Mouse (Mus musculus): ENCODE measurements around the gene Tas1r2. TPM values are rescaled to one million over a fixed set of nuclear protein-coding genes. Genes with fewer than 3 reads are reported as not detected.

The Tas1r2 gene
- polyA plus RNA-seq, 1 experiment, result 0.06 TPM

GRCm38 (mm10) chr4:139637847-139638246, 15.5 kb upstream of the Tas1r2 start:
- no peak for DNase-seq (ENCODE audit: extremely low spot score in 1 of 2, low spot score in 1 of 2)

- DNase-seq (ENCODE audit: extremely low spot score in 1 of 2, low spot score in 1 of 2), result no peak
Measured at GRCm38 (mm10) chr4:139638356-139638755, 15.0 kb upstream of the Tas1r2 start.

- DNase-seq (ENCODE audit: extremely low spot score in 1 of 2, low spot score in 1 of 2), result no peak
Measured at GRCm38 (mm10) chr4:139639801-139640200, 13.5 kb upstream of the Tas1r2 start.

GRCm38 (mm10) chr4:139640333-139640732, 13.0 kb upstream of the Tas1r2 start:
- no peak for DNase-seq (ENCODE audit: extremely low spot score in 1 of 2, low spot score in 1 of 2)

GRCm38 (mm10) chr4:139640775-139641174, 12.6 kb upstream of the Tas1r2 start:
- DNase-seq (ENCODE audit: extremely low spot score in 1 of 2, low spot score in 1 of 2), result no peak

GRCm38 (mm10) chr4:139641829-139642425, 11.4 kb upstream of the Tas1r2 start:
- DNase-seq (ENCODE audit: extremely low spot score in 1 of 2, low spot score in 1 of 2), result no peak

- peak; percentile 44 to 91 for DNase-seq (ENCODE audit: extremely low spot score in 1 of 2, low spot score in 1 of 2)
Measured at GRCm38 (mm10) chr4:139643972-139644371, 9.4 kb upstream of the Tas1r2 start.

- no peak for DNase-seq (ENCODE audit: extremely low spot score in 1 of 2, low spot score in 1 of 2)
Measured at GRCm38 (mm10) chr4:139646916-139647315, 6.4 kb upstream of the Tas1r2 start.

GRCm38 (mm10) chr4:139650086-139650743, 3.1 kb upstream of the Tas1r2 start:
- DNase-seq (ENCODE audit: extremely low spot score in 1 of 2, low spot score in 1 of 2), result no peak

- DNase-seq (ENCODE audit: extremely low spot score in 1 of 2, low spot score in 1 of 2), result no peak
Measured at GRCm38 (mm10) chr4:139650907-139651306, 2.4 kb upstream of the Tas1r2 start.

GRCm38 (mm10) chr4:139661897-139662296, 8.6 kb downstream of the Tas1r2 start:
- DNase-seq (ENCODE audit: extremely low spot score in 1 of 2, low spot score in 1 of 2), result no peak

GRCm38 (mm10) chr4:139667632-139668031, 14.3 kb downstream of the Tas1r2 start:
- no peak for DNase-seq (ENCODE audit: extremely low spot score in 1 of 2, low spot score in 1 of 2)

- peak in 1 of 2 experiments; percentile 71 for DNase-seq (ENCODE audit: extremely low spot score in 1 of 2, low spot score in 1 of 2)
Measured at GRCm38 (mm10) chr4:139669847-139670246, 16.5 kb downstream of the Tas1r2 start.

- no peak for DNase-seq (ENCODE audit: extremely low spot score in 1 of 2, low spot score in 1 of 2)
Measured at GRCm38 (mm10) chr4:139675696-139676095, 22.4 kb downstream of the Tas1r2 start.

GRCm38 (mm10) chr4:139683728-139684638, 30.6 kb downstream of the Tas1r2 start:
- DNase-seq (ENCODE audit: extremely low spot score in 1 of 2, low spot score in 1 of 2), result no peak

- DNase-seq (ENCODE audit: extremely low spot score in 1 of 2, low spot score in 1 of 2), result peak; percentile 14 to 82
Measured at GRCm38 (mm10) chr4:139684639-139685017, 31.3 kb downstream of the Tas1r2 start.

GRCm38 (mm10) chr4:139688058-139688457, 34.7 kb downstream of the Tas1r2 start:
- no peak for DNase-seq (ENCODE audit: extremely low spot score in 1 of 2, low spot score in 1 of 2)

GRCm38 (mm10) chr4:139689627-139690269, 36.4 kb downstream of the Tas1r2 start:
- no peak for DNase-seq (ENCODE audit: extremely low spot score in 1 of 2, low spot score in 1 of 2)

- no peak for DNase-seq (ENCODE audit: extremely low spot score in 1 of 2, low spot score in 1 of 2)
Measured at GRCm38 (mm10) chr4:139693315-139693714, 40.0 kb downstream of the Tas1r2 start.

GRCm38 (mm10) chr4:139697755-139698154, 44.4 kb downstream of the Tas1r2 start:
- no peak for DNase-seq (ENCODE audit: extremely low spot score in 1 of 2, low spot score in 1 of 2)

- no peak for DNase-seq (ENCODE audit: extremely low spot score in 1 of 2, low spot score in 1 of 2)
Measured at GRCm38 (mm10) chr4:139698602-139699001, 45.3 kb downstream of the Tas1r2 start.

Measured in frontal cortex, adult 2 months (tissue).